In the genomic region with DNA sequence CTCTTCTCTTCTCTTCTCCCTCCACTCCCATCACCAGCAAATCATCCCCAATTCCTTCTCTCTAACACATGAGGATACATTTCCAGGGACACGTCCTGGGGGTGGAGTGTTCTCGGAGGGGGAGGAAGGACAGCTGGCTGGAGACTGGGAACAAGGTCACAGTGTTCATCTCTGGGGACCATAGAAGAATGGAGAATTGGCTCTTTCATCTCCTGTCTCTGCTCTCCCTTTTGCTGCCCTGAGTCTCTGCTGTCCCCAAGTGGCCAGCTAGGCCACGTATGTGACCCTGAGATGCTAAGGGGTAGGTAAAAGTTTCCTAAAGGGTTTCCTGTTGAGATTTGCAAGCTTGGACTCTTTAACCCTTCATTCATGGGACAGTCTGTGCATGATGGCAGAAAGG, we compare ENCODE assay signal across 8 mouse cellular contexts.
DNase-seq lines count a peak whose midpoint lies in the region; ATAC-seq and TF ChIP-seq lines count a peak whose summit lies in the region.

No protein-coding gene starts in this region.

- no peaks in the 10 kb centered on the region for H3K9me3 ChIP-seq in hindbrain, embryonic 16.5 days (ENCODE audit: control insufficient read depth, low read length)
- H3K9me3 ChIP-seq in hindbrain, embryonic 12.5 days (replicated peaks), result no peaks in the 10 kb centered on the region
- no peaks in the 10 kb centered on the region for H3K9me3 ChIP-seq in intestine, postnatal 0 days (ENCODE audit: control insufficient read depth)
- no peaks in the 10 kb centered on the region for H3K9me3 ChIP-seq in lung, postnatal 0 days (ENCODE audit: low read length)

- peak; percentile 82 for DNase-seq in adipocyte (ENCODE audit: low spot score)
- DNase-seq in lung, postnatal 0 days (ENCODE audit: low spot score), result peak; percentile 67
- no peak for DNase-seq in thymus, postnatal 36 days

- 0 out of 2 replicates have a peak, but pooled peaks have one; percentile 48 for ATAC-seq in hindbrain, embryonic 16.5 days
- no peak for ATAC-seq in hindbrain, embryonic 12.5 days (ENCODE audit: low FRiP score)
- peak; percentile 72 for ATAC-seq in frontal cortex, adult (ENCODE audit: low TSS enrichment)
- no peak for ATAC-seq in intestine, postnatal 0 days
- ATAC-seq in lung, postnatal 0 days, result 0 out of 2 replicates have a peak, but pooled peaks have one; percentile 29
- ATAC-seq in megakaryocyte-erythroid progenitor cell, adult 5-6 weeks (replicated peaks; ENCODE audit: low FRiP score, low TSS enrichment, poor library complexity, severe bottlenecking), result no peak

- H3K4me2 ChIP-seq in hindbrain, embryonic 16.5 days (ENCODE audit: low read length), result no peak overlapping the region
- no peak overlapping the region for H3K4me2 ChIP-seq in hindbrain, embryonic 12.5 days (replicated peaks)
- H3K4me2 ChIP-seq in intestine, postnatal 0 days (replicated peaks; ENCODE audit: low read depth), result no peak overlapping the region
- H3K4me2 ChIP-seq in lung, postnatal 0 days (replicated peaks; ENCODE audit: low read depth, low read length), result no peak overlapping the region

- H3K4me1 ChIP-seq in hindbrain, embryonic 16.5 days (ENCODE audit: control insufficient read depth, insufficient read depth, low read depth, low read length), result peaks cover 14% of the 10 kb centered on the region
- peaks cover 26% of the 10 kb centered on the region for H3K4me1 ChIP-seq in hindbrain, embryonic 12.5 days
- H3K4me1 ChIP-seq in intestine, postnatal 0 days (replicated peaks; ENCODE audit: control insufficient read depth, insufficient read depth, low read length), result no peaks in the 10 kb centered on the region
- peaks cover 9% of the 10 kb centered on the region; the same call in 1 of the 2 replicates for H3K4me1 ChIP-seq in lung, postnatal 0 days (ENCODE audit: insufficient read depth, low read depth, low read length)

- peak; percentile 72 for TF ChIP-seq CTCF in intestine, postnatal 0 days (IDR thresholded peaks at IDR 0.05; ENCODE audit: low read depth)
- TF ChIP-seq CTCF in lung, postnatal 0 days (IDR thresholded peaks at IDR 0.05), result peak; percentile 84

- H3K9ac ChIP-seq in hindbrain, embryonic 16.5 days (ENCODE audit: low read depth, low read length), result no peak overlapping the region
- no peak overlapping the region for H3K9ac ChIP-seq in hindbrain, embryonic 12.5 days
- H3K9ac ChIP-seq in intestine, postnatal 0 days (ENCODE audit: low read depth, low read length), result no peak overlapping the region
- no peak overlapping the region for H3K9ac ChIP-seq in lung, postnatal 0 days (replicated peaks; ENCODE audit: low read depth)

- no peaks in the 10 kb centered on the region for H3K36me3 ChIP-seq in hindbrain, embryonic 16.5 days (ENCODE audit: control insufficient read depth, insufficient read depth, low read length)
- H3K36me3 ChIP-seq in hindbrain, embryonic 12.5 days, result no peaks in the 10 kb centered on the region
- no peaks in the 10 kb centered on the region for H3K36me3 ChIP-seq in intestine, postnatal 0 days (ENCODE audit: control insufficient read depth, insufficient read depth)
- no peaks in the 10 kb centered on the region for H3K36me3 ChIP-seq in lung, postnatal 0 days (ENCODE audit: insufficient read depth, low read length)

- no peak overlapping the region for H3K27ac ChIP-seq in hindbrain, embryonic 16.5 days (ENCODE audit: low read depth, low read length)
- H3K27ac ChIP-seq in hindbrain, embryonic 12.5 days, result no peak overlapping the region
- no peak overlapping the region for H3K27ac ChIP-seq in intestine, postnatal 0 days (ENCODE audit: low read depth, low read length)
- no peak overlapping the region for H3K27ac ChIP-seq in lung, postnatal 0 days (ENCODE audit: low read length)

- H3K27me3 ChIP-seq in hindbrain, embryonic 16.5 days (replicated peaks; ENCODE audit: control insufficient read depth, insufficient read depth, low read length), result no peaks in the 10 kb centered on the region
- no peaks in the 10 kb centered on the region for H3K27me3 ChIP-seq in hindbrain, embryonic 12.5 days
- no peaks in the 10 kb centered on the region for H3K27me3 ChIP-seq in intestine, postnatal 0 days (replicated peaks; ENCODE audit: control insufficient read depth, insufficient read depth, low read length)
- no peaks in the 10 kb centered on the region for H3K27me3 ChIP-seq in lung, postnatal 0 days (replicated peaks; ENCODE audit: insufficient read depth, low read length)

- no peak for TF ChIP-seq EP300 in lung, postnatal 0 days (IDR thresholded peaks at IDR 0.05)

- WGBS in hindbrain, embryonic 16.5 days, result 16% methylated on average over 3 of the region's 3 CpGs
- 9% methylated on average over 3 of the region's 3 CpGs for WGBS in hindbrain, embryonic 12.5 days
- WGBS in intestine, postnatal 0 days, result 52% methylated on average over 3 of the region's 3 CpGs
- 23% methylated on average over 3 of the region's 3 CpGs for WGBS in lung, postnatal 0 days

- no peak overlapping the region for H3K4me3 ChIP-seq in hindbrain, embryonic 16.5 days (ENCODE audit: low read length)
- H3K4me3 ChIP-seq in hindbrain, embryonic 12.5 days, result no peak overlapping the region
- no peak overlapping the region for H3K4me3 ChIP-seq in intestine, postnatal 0 days (ENCODE audit: low read depth, low read length)
- H3K4me3 ChIP-seq in lung, postnatal 0 days (ENCODE audit: low read depth, low read length), result no peak overlapping the region

Comparison
In these comparisons a context has a peak if more than half of its experiments do, and no peak if none do; other contexts are left out.
1. ATAC-seq: peak in hindbrain, embryonic 16.5 days (single experiment), frontal cortex, adult (single experiment) and lung, postnatal 0 days (single experiment); none in hindbrain, embryonic 12.5 days (single experiment), intestine, postnatal 0 days (single experiment) and megakaryocyte-erythroid progenitor cell, adult 5-6 weeks (single experiment).
2. DNase-seq: peak in adipocyte (single experiment) and lung, postnatal 0 days (single experiment); none in thymus, postnatal 36 days (0 of 2).